Mouse (Mus musculus) spleen, adult 2 months (tissue): ENCODE data around the gene Itga2b. TPM values are rescaled to one million over a fixed set of nuclear protein-coding genes. Genes with fewer than 3 reads are reported as not detected.
"Not testable (repeated sequence)": the region's sequence is repeated elsewhere in the genome, so short reads cannot be mapped to it uniquely, and the experiment has no call there.

Experiments
- DNase-seq, 2 experiments: peaks; one replicate each; pipeline versions ENCODE4 v3.0.0 to v3.0.0-alpha.2; 2012 to 2021; ENCODE audit warnings: low spot score in 2 of 2, low read depth in 1 of 2
- H3K27ac ChIP-seq: fragments of 200-500 bp; 2 replicates; pipeline ENCODE4 v1.5.1; 2012; ENCODE audit warnings: low read length, inconsistent platforms; ENCODE audit not compliant: insufficient read depth
- H3K27me3 ChIP-seq: fragments of 200-500 bp; 2 replicates; pipeline ENCODE4 v1.6.1; 2012; ENCODE audit warnings: mild to moderate bottlenecking, moderate library complexity, low read length, inconsistent platforms; ENCODE audit not compliant: control insufficient read depth, insufficient read depth
- H3K36me3 ChIP-seq: fragments of 200-500 bp; 2 replicates; pipeline ENCODE4 v1.6.1; 2012; ENCODE audit warnings: mild to moderate bottlenecking, low read length, inconsistent platforms; ENCODE audit not compliant: control insufficient read depth, insufficient read depth
- H3K4me1 ChIP-seq: fragments of 200-500 bp; 2 replicates; pipeline ENCODE4 v1.6.1; 2011; ENCODE audit warnings: inconsistent platforms; ENCODE audit not compliant: control insufficient read depth, insufficient read depth, insufficient read length
- H3K4me3 ChIP-seq: fragments of 200-500 bp; 2 replicates; pipeline ENCODE4 v1.5.1; 2011; ENCODE audit warnings: mild to moderate bottlenecking, inconsistent platforms; ENCODE audit not compliant: insufficient read depth, insufficient read length; ENCODE audit errors: extremely low read depth
- CTCF ChIP-seq: fragments of 200-500 bp; IDR thresholded peaks from 2 replicates; pipeline ENCODE4 v1.5.1; 2011; ENCODE audit warnings: mild to moderate bottlenecking, inconsistent platforms; ENCODE audit not compliant: insufficient read depth, insufficient read length, insufficient replicate concordance; ENCODE audit errors: extremely low read depth
- POLR2A ChIP-seq: fragments of 200-500 bp; IDR thresholded peaks from 2 replicates; pipeline ENCODE4 v1.6.1; 2011; ENCODE audit warnings: low read depth, low read length, inconsistent platforms
- WGBS: fragments of 180-500 bp; shearing (Covaris S2); methylation state at CpG from one replicate; pipeline ENCODE4 v1.1.7; 2018; 5-methylcytosine and 5-hydroxymethylcytosine counted together
- polyA plus RNA-seq: library from polyadenylated mRNA; depleted of rRNA; stranded (reverse); fragments of >200 nt; gene quantifications from 2 replicates; pipeline ENCODE4 v1.2.3, GENCODE M21; 2012

Itga2b gene
- polyA plus RNA-seq, 1 experiment: 60.8 TPM

GRCm38 (mm10) chr11:102413059-102413458, 56.9 kb downstream of the Itga2b start:
- Histone ChIP-seq H3K27me3 (no peaks in the 10 kb centered on the region), H3K27ac (no peak overlapping the region), H3K4me3 (no peak overlapping the region), H3K36me3 (no peaks in the 10 kb centered on the region), H3K4me1 (no peaks in the 10 kb centered on the region)
- 88% methylated on average over 8 of the region's 8 CpGs for WGBS
- TF ChIP-seq POLR2A (no peak), CTCF (no peak)
- no peak for DNase-seq

GRCm38 (mm10) chr11:102411704-102412103, 58.2 kb downstream of the Itga2b start:
- H3K27ac ChIP-seq: no peak overlapping the region

DNA sequence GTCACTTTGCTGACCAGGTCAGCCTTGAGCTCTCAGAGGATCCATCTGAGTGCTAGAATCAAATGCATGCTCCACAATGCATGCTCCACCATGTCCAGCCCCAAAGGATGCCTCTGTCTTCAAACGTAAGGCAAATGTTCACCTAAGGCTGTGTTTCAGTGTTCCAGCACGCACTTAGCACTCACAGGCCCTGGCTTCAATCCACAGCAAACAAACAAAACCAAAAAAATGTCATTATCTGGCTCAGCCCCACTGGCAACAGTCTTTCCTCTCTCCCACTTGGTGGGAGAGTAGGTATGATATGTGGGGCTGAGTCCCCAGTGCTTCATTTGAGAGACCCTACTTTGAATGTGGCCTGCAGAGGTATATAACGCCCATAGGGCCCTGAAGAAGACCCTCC, 58.9 kb downstream of the Itga2b start:
- no peak overlapping the region for H3K4me3 ChIP-seq
- DNase-seq: no peak
- no peaks in the 10 kb centered on the region for H3K4me1 ChIP-seq
- no peaks in the 10 kb centered on the region for H3K27me3 ChIP-seq
- H3K27ac ChIP-seq: no peak overlapping the region
- TF ChIP-seq CTCF (no peak), POLR2A (no peak)
- 88% methylated on average over 3 of the region's 3 CpGs for WGBS
- no peaks in the 10 kb centered on the region for H3K36me3 ChIP-seq

More at GRCm38 (mm10) chr11:102411704-102412103, 58.2 kb downstream of the Itga2b start:
- Histone ChIP-seq H3K4me3 (no peak overlapping the region), H3K27me3 (no peaks in the 10 kb centered on the region), H3K36me3 (no peaks in the 10 kb centered on the region), H3K4me1 (no peaks in the 10 kb centered on the region)
- WGBS: 9% methylated on average over 11 of the region's 11 CpGs
- peak; percentile 89; the same call in 1 of the 2 replicates for TF ChIP-seq CTCF
- TF ChIP-seq POLR2A: no peak
- DNase-seq: peak; percentile 68 to 81

GRCm38 (mm10) chr11:102410345-102410744, 59.6 kb downstream of the Itga2b start:
- WGBS: 93% methylated on average over 3 of the region's 3 CpGs
- not testable (repeated sequence) for H3K4me3 ChIP-seq, H3K4me1 ChIP-seq, H3K27ac ChIP-seq, DNase-seq, H3K27me3 ChIP-seq, H3K36me3 ChIP-seq

- WGBS: 84% methylated on average over 3 of the region's 3 CpGs
- Histone ChIP-seq H3K27me3 (no peaks in the 10 kb centered on the region), H3K36me3 (no peaks in the 10 kb centered on the region), H3K4me3 (no peak overlapping the region), H3K4me1 (no peaks in the 10 kb centered on the region), H3K27ac (no peak overlapping the region)
- no peak for TF ChIP-seq POLR2A
- no peak for TF ChIP-seq CTCF
- no peak for DNase-seq
Measured at GRCm38 (mm10) chr11:102409795-102410330, 60.1 kb downstream of the Itga2b start.

GRCm38 (mm10) chr11:102408888-102409794, 60.8 kb downstream of the Itga2b start:
- TF ChIP-seq CTCF: no peak
- TF ChIP-seq POLR2A: no peak
- H3K4me1 ChIP-seq: no peaks in the 10 kb centered on the region
- WGBS: 52% methylated on average over 15 of the region's 15 CpGs
- no peaks in the 10 kb centered on the region for H3K36me3 ChIP-seq
- peak overlapping the region; percentile 56; the same call in 1 of the 2 replicates for H3K27ac ChIP-seq
- no peaks in the 10 kb centered on the region for H3K27me3 ChIP-seq
- no peak for DNase-seq
- peak overlapping the region; percentile 99 for H3K4me3 ChIP-seq

GRCm38 (mm10) chr11:102408344-102408876, 61.5 kb downstream of the Itga2b start:
- TF ChIP-seq POLR2A (peak; percentile 66), CTCF (no peak)
- peaks cover 1% of the 10 kb centered on the region for H3K36me3 ChIP-seq
- H3K4me3 ChIP-seq: peak overlapping the region; percentile 99
- WGBS: under 1% methylated on average over 32 of the region's 32 CpGs
- DNase-seq: peak; percentile 92 to 93
- no peaks in the 10 kb centered on the region for H3K4me1 ChIP-seq
- peak overlapping the region; percentile 94 for H3K27ac ChIP-seq
- no peaks in the 10 kb centered on the region for H3K27me3 ChIP-seq
